Mouse (Mus musculus) induced T-regulatory cell, adult 2 months (primary cell): Measurements from ENCODE around the gene Stat2.

Experiments
- DNase-seq: peaks from one replicate; pipeline ENCODE4 v3.0.0-alpha.2; 2012; ENCODE audit warnings: low read depth

Gene Stat2

DNA sequence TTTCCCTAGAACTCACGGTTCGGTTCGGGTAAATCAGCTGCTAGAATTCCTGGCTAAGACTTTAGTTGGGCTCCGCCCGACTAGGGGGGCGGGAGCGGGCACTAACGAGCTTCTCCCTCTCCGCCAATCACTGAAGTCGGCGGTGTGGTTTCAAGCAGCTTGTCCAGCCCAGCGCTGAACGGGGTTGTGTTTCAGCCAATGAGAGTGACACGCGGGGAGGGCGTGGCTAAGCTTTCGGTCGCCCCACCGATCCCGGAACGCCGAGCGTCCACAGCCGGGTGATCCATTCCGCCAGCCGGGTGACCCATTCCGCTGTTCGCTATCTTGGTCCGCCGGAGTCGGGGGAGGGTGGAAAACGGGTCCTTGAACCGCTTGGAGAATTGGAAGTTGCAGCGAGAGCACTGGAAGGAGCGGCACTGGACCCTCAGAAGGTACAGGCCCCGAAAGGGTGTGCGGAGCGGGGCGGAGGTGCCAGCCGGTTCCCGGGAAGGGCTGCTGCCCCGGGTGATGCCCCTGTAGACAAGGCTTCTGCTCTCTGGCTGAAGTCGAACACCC is at the start of gene Stat2:
Stat2 (plus strand) TSS at position 273 of the 555 bp plus-strand sequence.
- peak; percentile 98 for DNase-seq

DNA sequence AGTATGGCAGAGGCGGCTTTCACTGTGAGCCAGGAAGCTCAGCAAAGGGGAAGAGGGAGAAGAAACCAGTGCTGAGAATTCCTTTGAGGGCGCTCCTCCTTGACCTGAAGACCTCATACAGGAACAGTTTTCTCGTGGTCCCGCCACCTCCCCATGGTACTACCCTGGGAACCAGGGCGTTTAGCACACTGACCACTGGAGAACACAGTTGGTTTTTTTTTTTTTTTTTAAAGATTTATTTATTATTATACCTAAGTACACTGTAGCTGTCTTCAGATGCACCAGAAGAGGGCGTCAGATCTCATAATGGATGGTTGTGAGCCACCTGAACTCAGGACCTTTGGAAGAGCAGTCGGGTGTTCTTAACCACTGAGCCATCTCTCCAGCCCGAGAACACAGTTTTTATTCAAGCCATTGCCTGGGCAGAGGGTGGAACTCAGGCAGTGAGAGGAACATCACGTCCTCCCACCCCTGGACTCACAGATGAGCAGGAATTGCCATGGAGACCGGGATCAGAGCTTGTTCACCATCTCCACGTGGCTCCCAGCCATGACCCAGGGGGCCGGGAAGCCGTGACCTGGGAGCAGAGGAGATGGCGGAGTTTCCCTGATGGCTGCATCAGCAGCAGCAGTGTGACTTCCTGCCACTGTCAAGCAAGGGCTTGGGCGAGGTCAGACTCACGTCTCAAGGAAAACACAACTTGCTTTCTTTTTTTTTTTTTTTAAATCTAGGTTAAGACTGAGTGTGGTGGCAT is 48.6 kb upstream of the Stat2 start:
- peak; percentile 61 for DNase-seq

DNA sequence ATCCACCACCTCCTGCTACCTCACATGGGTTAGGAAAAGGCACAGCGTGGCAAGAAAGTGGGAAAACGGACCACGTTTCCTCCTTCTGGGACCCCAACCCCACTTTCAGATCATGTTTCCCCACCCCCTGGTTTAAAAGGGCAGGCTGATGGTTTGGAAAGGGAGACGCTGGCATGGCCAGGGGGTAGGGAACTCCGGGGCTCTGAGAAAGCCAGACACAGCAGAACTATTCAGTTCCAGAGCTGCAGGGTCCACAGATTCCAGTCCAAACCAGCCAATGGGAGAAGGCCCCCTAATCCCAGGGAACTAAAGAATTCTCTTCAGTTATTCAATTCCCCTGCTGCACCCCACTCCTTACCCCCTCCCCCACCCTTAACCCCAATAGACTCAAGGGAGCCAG is 45.3 kb upstream of the Stat2 start:
- DNase-seq, result no peak

DNA sequence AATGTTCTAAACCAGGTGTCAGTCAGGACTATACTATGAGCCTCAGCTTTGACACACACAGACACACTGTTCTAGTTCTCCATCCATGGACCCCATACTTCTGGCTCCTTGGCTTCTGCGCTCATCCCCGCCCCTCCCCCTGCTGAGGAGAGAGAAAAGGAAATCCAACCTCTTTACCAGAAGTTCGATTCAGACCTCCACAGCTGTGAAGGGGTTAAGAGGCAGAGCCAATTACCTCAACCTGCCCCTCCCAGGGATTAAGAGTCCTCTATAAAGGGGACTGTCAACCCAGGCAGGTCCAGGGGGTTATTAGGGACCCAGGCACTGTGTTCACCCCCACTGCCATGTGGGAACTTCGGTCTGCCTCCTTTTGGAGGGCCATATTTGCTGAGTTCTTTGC is 44.8 kb upstream of the Stat2 start, which contains the start of gene Mip:
Mip (plus strand) TSS at position 301 of the 400 bp plus-strand sequence.
- DNase-seq, result no peak

DNA sequence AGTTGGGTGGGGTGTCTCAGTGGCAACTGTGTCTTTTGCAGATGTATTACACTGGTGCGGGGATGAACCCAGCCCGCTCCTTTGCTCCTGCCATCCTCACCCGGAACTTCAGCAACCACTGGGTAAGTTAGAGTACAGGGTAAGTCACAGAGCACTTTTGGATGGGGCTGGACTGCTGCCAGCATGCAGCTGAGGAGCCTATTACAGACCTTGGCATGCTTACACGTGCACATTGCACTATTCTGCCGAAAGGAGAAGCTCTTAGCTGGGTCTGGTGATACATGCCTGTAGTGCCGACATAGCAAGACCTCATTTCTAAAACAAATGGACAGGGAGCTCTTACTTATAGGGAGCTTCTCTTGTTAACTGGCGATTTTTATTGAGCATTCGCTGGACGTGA is 42.8 kb upstream of the Stat2 start:
- no peak for DNase-seq

DNA sequence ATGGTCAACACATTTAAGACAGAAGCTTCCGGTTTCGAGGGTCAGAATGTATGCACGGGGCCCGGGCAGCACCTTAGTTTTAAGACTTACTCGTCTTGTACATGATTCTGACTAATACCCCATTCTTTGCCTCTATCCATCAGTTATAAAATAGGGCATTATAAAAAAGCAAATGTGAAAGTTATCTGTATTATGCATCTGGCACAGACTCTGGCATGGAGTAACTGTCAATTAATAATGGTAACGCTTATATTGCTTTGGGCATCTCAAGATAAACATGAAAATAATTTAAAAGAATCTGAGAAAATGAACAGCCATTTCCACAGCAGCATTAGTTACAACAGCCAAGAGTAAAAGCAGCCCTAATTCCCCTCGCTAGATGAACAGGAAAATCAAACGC is 42.4 kb upstream of the Stat2 start:
- no peak for DNase-seq

DNA sequence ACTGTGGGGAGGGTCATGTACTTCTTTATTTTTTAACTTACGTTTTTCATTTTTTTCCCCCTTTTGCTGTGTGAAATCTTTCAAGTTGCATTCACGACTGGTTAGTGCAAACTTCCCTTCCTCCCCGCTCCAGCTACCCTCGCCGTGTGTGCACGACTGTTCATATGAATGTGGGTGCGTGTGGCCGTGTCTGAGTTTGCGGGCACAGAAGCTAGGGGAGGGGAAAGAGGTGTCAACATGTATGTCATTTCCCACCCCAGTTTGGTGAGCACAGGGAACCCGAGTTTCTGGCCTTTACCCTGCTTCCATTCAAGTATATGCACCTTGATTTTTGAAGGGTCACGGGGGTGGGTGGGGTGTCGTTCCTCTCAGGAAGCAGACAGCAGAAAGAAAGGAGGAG is 39.8 kb upstream of the Stat2 start:
- DNase-seq, result peak; percentile 56

DNA sequence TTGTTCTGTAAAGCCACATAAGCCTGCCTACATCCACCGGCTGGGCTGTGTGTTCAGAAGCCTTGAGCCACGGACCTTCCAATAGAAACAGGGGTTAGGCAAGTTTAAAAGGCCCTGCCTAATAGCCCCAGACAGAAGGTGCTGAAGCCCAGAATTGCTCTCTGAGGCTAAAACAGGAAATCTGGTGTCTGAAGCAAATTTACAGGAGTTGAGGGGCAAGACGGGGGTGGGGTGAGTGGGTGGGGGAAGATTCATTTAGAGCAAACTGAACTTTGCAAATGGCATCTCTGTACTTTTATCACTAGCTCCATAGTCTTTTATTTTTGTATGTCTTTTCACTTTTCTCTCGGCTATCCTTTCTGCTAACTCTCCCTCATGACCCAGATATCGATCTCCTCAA is 39.2 kb upstream of the Stat2 start:
- DNase-seq, result peak; percentile 62

DNA sequence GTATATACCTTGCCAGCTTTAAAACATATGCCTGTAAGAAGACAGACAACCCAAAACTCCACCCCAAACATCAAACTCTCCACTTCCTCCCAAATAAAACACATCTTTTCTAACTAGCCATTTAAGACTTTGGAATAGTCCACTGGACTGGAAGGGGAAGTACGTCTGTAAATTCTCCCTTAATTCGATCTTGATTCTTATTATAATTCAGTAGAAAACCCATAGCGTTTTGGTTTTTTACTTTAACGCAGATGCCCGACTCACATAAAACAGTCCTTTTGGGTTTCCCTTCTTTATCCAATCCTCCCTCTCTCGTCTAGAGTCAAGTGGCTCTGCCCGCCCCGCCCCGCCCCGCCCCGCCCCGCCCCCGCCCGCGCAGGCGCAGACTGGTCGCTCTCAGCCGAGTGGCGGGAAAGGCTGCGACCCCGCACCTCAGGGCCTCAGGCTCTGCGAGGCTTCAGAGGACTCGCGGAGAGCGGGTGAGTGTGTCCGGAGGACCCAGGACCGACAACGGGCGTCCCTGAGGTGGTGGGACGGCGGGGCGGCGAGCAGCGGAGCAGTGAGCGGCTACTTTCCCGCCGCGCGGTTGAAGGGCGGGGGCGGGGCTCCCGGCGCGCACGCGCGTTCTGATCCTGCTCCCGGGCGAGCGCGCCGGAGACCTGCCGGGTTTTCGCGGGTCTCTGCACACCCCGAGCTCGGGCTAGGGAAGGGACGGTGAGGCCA is 38.5 kb upstream of the Stat2 start, which contains the start of gene Timeless:
Timeless (plus strand) TSS at position 369 of the 723 bp plus-strand sequence.
- DNase-seq, result peak; percentile 92

DNA sequence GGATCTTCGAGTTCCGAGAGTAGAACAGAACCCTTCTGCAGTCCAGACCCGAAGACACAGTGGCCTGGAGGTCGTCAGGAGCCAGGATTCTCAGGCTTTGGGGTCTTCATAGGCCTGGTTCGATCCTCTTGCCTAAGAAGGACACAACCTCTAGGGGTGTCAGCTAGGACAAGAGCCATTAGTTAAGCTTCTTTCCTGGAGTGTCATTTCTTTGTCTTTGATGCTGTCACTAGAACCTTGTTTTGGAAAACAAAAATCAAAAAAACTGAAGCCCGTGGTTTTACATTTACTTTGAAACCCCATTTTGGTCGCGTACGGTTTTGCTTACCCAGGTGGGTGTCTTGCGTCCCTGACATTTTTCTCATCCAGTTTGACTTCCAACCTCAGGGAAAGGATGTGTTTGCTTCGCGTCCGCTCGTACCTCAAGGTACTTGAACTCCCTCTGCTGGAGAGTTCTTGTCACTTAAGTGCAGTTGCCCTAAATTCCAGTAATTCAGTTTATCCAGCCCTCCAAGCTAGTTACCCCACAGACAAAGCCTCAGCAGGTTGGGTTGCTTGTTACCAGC is 37.9 kb upstream of the Stat2 start:
- peak; percentile 91 for DNase-seq

DNA sequence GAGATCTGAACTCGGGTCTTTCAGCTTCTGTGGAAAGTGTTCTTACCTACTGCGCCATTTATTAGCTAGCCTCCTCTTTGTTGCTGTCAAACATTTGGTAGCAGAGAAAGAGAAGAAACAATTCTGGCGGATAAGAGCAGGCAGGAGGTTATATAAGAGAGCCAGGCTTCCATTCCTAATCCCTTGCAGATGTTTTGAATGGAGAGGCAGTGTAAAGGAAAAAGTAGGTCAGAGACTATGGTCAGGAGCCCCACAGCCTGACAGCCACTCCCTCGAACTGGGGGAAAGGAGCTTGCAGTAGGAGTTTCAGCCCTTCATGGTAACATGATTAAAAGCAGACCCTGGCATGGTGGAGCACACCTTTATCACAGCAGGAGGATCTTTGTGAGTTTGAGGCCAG is 34.0 kb upstream of the Stat2 start:
- no peak for DNase-seq

DNA sequence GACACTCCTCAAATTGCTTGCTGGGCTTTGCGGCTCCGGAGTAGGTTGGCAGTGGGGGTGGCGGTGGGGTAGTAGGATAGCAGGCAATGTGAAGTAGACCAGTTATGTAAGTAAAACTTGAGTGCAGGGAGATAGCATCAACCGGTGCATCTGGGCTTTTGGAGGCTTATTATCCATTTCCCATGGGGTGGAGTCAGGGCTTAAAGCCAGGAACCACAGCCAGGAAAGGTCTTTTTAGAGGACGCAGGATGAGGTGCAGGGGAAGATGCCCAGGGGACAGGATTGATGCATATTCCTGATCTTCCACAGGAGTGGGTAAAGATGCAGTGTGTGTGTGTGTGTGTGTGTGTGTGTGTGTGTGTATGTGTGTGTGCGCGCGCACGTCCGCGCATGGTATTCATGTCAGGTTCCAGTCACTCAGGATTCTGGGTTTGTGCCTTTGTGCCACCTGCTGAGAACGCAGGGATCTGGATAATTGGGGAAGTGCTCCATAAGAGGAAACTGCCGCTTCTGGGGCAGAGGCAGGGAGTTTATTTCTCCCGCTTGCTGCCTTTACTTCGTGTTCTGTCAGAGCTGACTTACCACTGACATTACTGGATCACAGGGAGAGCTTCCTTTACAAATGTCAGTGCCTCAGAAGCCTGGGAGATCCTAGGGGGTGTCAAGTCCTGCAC is 32.4 kb upstream of the Stat2 start:
- DNase-seq, result no peak

DNA sequence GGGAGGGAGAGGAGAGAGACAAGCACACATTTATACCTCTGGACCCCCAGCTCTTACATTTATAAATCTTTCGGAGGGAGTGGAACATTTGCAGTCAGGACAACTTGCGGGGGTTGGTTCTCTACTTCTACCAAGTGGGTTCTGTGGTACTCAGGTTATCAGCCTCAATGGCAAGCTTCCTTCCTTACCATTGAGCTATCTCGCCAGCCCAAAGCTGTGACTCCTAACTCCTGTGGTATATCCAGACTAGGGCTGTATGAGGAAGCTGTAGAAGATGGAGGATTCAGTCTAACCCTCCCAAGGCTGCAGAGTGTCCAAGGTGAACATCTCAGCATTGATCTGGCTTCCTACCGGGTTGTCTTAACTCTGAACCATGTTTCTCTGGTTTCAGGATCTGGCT is 31.2 kb upstream of the Stat2 start:
- DNase-seq, result no peak

DNA sequence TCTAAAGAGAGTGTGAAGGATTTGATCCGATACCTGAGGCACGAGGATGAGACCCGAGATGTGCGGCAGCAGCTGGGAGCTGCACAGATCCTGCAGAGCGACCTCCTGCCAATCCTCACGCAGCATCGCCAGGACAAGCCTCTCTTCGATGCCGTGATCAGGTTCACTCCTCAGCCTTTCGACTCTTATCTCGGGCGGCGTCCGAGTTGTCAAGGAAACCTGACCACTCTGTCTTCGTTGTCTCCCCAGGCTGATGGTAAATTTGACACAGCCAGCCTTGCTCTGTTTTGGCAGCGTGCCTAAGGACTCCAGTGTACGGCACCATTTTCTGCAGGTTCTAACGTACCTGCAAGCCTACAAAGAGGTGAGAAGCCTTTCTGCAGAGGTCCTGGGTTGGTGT is 30.2 kb upstream of the Stat2 start:
- no peak for DNase-seq

DNA sequence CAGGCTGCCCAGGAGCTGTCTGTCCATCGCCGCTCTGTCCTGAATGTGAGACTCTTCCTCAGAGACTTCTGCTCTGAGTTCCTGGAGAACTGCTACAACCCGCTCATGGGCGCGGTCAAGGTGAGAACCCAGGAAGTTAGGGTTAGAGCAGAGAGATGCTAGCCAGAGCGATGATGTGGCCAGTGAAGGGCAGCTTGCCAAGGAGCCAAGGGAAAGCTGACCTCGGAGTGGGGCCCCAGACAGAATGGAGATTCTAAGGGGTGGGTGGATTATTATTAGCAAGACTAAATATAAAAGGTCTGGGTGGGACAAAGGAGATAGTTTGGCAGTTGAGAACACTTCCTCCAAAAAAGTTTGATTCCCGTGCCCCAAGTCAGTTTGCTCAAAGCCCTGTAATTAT is 27.1 kb upstream of the Stat2 start:
- DNase-seq, result no peak

DNA sequence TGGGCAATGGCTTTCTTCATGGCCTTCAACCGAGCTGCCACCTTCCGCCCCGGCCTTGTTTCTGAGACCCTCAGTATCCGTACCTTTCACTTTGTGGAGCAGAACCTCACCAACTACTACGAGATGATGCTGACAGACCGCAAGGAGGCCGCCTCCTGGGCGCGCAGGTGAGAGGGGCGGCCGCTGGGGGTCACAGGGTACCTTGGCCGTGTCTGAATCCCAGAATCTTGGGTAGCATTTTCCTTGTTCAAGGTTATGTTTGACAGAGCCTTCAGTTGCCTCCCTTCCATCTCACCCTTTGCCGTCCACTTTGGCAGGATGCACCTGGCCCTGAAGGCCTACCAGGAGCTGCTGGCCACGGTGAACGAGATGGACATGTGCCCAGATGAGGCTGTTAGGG is 26.2 kb upstream of the Stat2 start:
- no peak for DNase-seq

DNA sequence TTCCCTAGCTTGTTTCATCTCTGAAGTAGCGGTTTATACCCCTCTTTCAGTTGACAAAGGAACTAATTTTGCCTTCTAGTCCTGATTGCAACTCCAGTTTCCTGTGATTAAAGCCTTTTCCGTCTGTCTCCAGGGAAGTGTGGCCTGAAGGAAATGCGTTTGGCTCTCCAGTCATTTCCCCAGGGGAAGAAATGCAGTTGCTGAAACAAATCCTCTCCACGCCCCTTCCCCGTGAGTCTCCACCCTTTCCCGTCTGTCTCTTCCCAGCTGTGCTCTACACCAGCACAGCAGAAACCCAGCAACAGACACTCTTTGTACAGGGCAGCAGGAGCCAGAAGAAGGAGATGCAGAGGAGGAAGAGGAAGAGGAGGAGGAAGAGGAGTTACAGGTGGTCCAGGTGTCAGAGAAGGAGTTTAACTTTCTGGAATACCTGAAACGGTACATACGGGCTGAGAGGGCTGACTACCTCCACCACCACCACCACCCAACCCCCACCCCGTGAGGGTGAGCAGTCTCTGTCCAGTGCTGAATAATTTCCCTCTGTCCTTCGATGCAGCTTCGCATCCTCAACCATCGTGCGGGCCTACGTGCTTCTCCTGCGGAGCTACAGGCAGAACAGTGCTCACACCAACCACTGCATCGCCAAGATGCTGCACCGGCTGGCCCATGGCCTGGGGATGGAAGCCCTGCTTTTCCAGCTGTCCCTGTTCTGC is 23.2 kb upstream of the Stat2 start:
- DNase-seq, result no peak

DNA sequence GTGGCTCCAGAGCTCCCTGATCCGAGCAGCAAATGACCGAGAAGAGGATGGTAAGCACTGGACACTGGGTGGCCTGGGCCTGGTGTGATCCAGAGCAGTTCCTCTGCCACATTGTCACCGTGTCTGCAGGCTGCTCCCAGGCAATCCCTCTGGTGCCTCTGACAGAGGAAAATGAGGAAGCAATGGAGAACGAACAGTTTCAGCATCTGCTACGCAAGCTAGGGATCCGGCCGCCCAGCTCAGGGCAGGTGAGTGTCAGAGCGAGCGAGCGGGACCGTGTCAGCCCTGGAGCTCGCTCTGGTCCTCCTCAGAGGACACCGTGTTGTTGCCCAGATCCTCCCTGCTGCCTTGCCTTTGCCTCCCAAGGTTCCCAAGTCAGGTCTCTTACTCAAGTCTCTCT is 19.8 kb upstream of the Stat2 start:
- DNase-seq, result no peak

DNA sequence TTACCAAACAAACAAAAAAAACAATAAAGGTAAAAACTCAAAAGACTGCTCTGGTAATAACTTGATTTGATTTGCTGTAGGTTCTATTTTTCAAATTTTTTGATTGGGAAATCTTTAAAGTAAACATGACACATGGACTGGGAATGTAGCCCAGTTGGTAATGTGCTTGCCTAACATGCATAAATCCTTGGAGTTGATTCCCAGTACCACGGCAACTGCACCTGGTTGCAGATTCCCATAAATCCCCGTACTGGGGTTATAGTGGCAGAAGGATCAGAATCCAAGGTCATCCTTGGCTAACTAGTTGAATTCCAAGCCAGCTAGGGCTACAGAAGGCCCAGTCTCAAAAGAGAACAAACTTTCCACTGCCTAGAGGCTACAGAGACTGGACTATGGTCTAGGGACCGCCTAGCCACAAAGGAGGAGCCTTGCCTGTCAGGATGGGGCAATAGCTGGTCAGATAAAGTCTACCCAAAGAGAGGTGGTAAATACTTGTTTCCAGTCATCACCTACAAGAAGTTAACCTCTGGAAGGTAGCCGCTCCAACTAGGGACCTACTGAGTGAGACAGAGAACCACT is 16.6 kb upstream of the Stat2 start, which contains the start of gene Apon:
Apon (plus strand) TSS at position 420 of the 579 bp plus-strand sequence.
- DNase-seq, result no peak

DNA sequence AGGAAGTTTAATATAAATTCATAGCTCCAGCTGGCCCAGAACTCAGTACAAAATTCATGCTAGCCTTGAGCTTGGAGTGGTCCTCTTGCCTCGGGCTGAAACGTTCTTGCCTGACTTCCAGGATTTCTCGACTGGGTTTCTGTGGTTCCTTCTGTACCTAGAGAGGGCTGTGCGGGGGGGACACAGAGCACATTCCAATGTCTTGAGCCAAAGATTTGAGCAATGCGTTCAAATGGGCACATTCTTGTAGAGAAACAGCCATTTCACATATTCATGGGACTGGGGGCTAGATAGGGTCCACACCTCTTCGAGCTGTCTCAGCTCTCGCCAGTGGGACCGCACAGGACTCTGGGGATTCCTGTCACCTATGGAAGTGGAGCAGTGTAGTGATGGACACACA is 14.4 kb upstream of the Stat2 start:
- DNase-seq, result no peak

DNA sequence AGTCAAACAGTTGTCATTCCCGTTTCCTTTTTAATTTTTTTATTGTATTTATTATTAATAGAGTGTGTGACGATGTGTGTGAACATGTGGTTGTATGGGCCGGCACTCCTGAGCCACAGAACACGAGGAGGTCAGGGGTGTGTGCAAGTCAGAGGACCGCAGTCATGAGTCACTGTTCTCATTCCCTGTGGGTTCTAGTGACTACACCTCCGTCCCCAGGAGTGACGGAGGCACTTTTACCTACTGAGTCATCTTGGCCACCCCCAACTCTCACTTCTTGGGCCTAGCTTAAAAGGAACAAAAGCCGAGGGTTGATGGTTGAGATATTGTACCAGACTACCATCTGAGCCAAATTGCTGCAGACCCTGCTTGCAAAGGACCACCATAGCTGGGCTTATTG is 14.0 kb upstream of the Stat2 start:
- DNase-seq, result no peak
